Mouse (Mus musculus): ENCODE data around the gene Adgra3. TPM values are rescaled to one million over a fixed set of nuclear protein-coding genes. Genes with fewer than 3 reads are reported as not detected.

Adgra3 gene
- total RNA-seq (2021) = 10 to 100 TPM; 15.7 to 20.6 TPM

- intact Hi-C loops (cut with DNase I) = loop anchor here (2.0 to 10.0 kb wide), 2 partner anchors 82 to 156 kb away; no protein-coding TSS in a partner anchor
- DNase-seq (ENCODE audit: low spot score) = peak; percentile 72
Observed at GRCm38 (mm10) chr5:50058421-50059286, at the start of gene Adgra3. Adgra3 (minus strand) TSS chr5:50059006.

- intact Hi-C loops (cut with DNase I) = no loop called here
- DNase-seq (ENCODE audit: low spot score) = no peak
Observed at GRCm38 (mm10) chr5:50083441-50083840, 24.6 kb upstream of the Adgra3 start.

GRCm38 (mm10) chr5:50074245-50074644 lies 15.4 kb upstream of the Adgra3 start:
- intact Hi-C loops (cut with DNase I) = no loop called here
- no peak for DNase-seq (ENCODE audit: low spot score)

- no peak for DNase-seq (ENCODE audit: low spot score)
- intact Hi-C loops (cut with DNase I) = no loop called here
Observed at GRCm38 (mm10) chr5:50064236-50064635, 5.4 kb upstream of the Adgra3 start.

- no peak for DNase-seq (ENCODE audit: low spot score)
- intact Hi-C loops (cut with DNase I) = loop anchor here (2.0 to 10.0 kb wide), 2 partner anchors 83 to 155 kb away; no protein-coding TSS in a partner anchor
Observed at GRCm38 (mm10) chr5:50059586-50059985, 780 bp upstream of the Adgra3 start.

- intact Hi-C loops (cut with DNase I) = loop anchor here (2.0 to 10.0 kb wide), 2 partner anchors 81 to 157 kb away; no protein-coding TSS in a partner anchor
- DNase-seq (ENCODE audit: low spot score) = no peak
Observed at GRCm38 (mm10) chr5:50057612-50058420, 990 bp downstream of the Adgra3 start.

- intact Hi-C loops (cut with DNase I) = loop anchor here (10.0 kb wide), 1 partner anchor 162 kb away; no protein-coding TSS in a partner anchor
- DNase-seq (ENCODE audit: low spot score) = no peak
Observed at GRCm38 (mm10) chr5:50052456-50052855, 6.3 kb downstream of the Adgra3 start.

- DNase-seq (ENCODE audit: low spot score) = no peak
- intact Hi-C loops (cut with DNase I) = loop anchor here (10.0 kb wide), 1 partner anchor 164 kb away; no protein-coding TSS in a partner anchor
Observed at GRCm38 (mm10) chr5:50050668-50051425, 8.0 kb downstream of the Adgra3 start.

- intact Hi-C loops (cut with DNase I) = loop anchor here (10.0 kb wide), 1 partner anchor 165 kb away; no protein-coding TSS in a partner anchor
- no peak for DNase-seq (ENCODE audit: low spot score)
Observed at GRCm38 (mm10) chr5:50050037-50050436, 8.8 kb downstream of the Adgra3 start.

GRCm38 (mm10) chr5:50049506-50049905 lies 9.3 kb downstream of the Adgra3 start:
- no peak for DNase-seq (ENCODE audit: low spot score)
- intact Hi-C loops (cut with DNase I) = no loop called here

GRCm38 (mm10) chr5:50048960-50049359 lies 9.8 kb downstream of the Adgra3 start:
- intact Hi-C loops (cut with DNase I) = no loop called here
- DNase-seq (ENCODE audit: low spot score) = peak; percentile 44

GRCm38 (mm10) chr5:50048271-50048851 lies 10.4 kb downstream of the Adgra3 start:
- no peak for DNase-seq (ENCODE audit: low spot score)
- intact Hi-C loops (cut with DNase I) = no loop called here

GRCm38 (mm10) chr5:50045180-50045579 lies 13.6 kb downstream of the Adgra3 start:
- intact Hi-C loops (cut with DNase I) = no loop called here
- DNase-seq (ENCODE audit: low spot score) = no peak

GRCm38 (mm10) chr5:50043677-50044076 lies 15.1 kb downstream of the Adgra3 start:
- DNase-seq (ENCODE audit: low spot score) = no peak
- intact Hi-C loops (cut with DNase I) = no loop called here

GRCm38 (mm10) chr5:50042274-50042943 lies 16.4 kb downstream of the Adgra3 start:
- intact Hi-C loops (cut with DNase I) = no loop called here
- no peak for DNase-seq (ENCODE audit: low spot score)

- DNase-seq (ENCODE audit: low spot score) = no peak
- intact Hi-C loops (cut with DNase I) = no loop called here
Observed at GRCm38 (mm10) chr5:50039521-50039920, 19.3 kb downstream of the Adgra3 start.

GRCm38 (mm10) chr5:50037666-50038065 lies 21.1 kb downstream of the Adgra3 start:
- intact Hi-C loops (cut with DNase I) = no loop called here
- DNase-seq (ENCODE audit: low spot score) = no peak

GRCm38 (mm10) chr5:50034900-50035514 lies 23.8 kb downstream of the Adgra3 start:
- intact Hi-C loops (cut with DNase I) = loop anchor here (5.0 kb wide), 1 partner anchor 58 kb away; no protein-coding TSS in a partner anchor
- no peak for DNase-seq (ENCODE audit: low spot score)

Data from heart, postnatal 25 days (tissue).